Mouse (Mus musculus) liver, embryonic 12.5 days (tissue): ENCODE results near the gene Htra1. TPM values are rescaled to one million over a fixed set of nuclear protein-coding genes. Genes with fewer than 3 reads are reported as not detected.

Experiments
- ATAC-seq: fragments of 200-750 bp; cut with Nextera tagmentation; 2 replicates; pipeline ENCODE4 v1.8.0; 2017; ENCODE audit warnings: moderate number of reproducible peaks, mild to moderate bottlenecking, moderate library complexity
- H3K27ac ChIP-seq: fragments of 300-500 bp; sonication (generic); 2 replicates; pipeline ENCODE4 v1.5.1; 2016; ENCODE audit warnings: mild to moderate bottlenecking
- H3K27me3 ChIP-seq: fragments of 300-500 bp; sonication (generic); replicated peaks from 2 replicates; pipeline ENCODE4 v1.6.1; 2016; ENCODE audit warnings: mild to moderate bottlenecking, moderate library complexity
- H3K36me3 ChIP-seq: fragments of 300-500 bp; sonication (generic); 2 replicates; pipeline ENCODE4 v1.6.1; 2016; ENCODE audit warnings: mild to moderate bottlenecking, moderate library complexity
- H3K4me1 ChIP-seq: fragments of 300-500 bp; sonication (generic); 2 replicates; pipeline ENCODE4 v1.6.1; 2016
- H3K4me2 ChIP-seq: fragments of 300-500 bp; sonication (generic); 2 replicates; pipeline ENCODE4 v1.6.1; 2016; ENCODE audit warnings: mild to moderate bottlenecking, moderate library complexity
- H3K4me3 ChIP-seq: fragments of 300-500 bp; sonication (generic); 2 replicates; pipeline ENCODE4 v1.5.1; 2016; ENCODE audit warnings: mild to moderate bottlenecking, moderate library complexity
- H3K9ac ChIP-seq: fragments of 300-500 bp; sonication (generic); 2 replicates; pipeline ENCODE4 v1.6.1; 2016; ENCODE audit warnings: mild to moderate bottlenecking, moderate library complexity
- H3K9me3 ChIP-seq: fragments of 300-500 bp; sonication (generic); replicated peaks from 2 replicates; pipeline ENCODE4 v1.6.1; 2016; ENCODE audit warnings: mild to moderate bottlenecking, moderate library complexity
- WGBS: fragments of 180-500 bp; shearing (Covaris S2); methylation state at CpG from one replicate; pipeline ENCODE4 v1.1.7; 2016; ENCODE audit not compliant: insufficient replicate concordance; 5-methylcytosine and 5-hydroxymethylcytosine counted together
- polyA plus RNA-seq: library from polyadenylated mRNA; unstranded; fragments of >200 nt; fragmentation: Nextera tagmentation; extraction: Ambion mirVana; gene quantifications from 2 replicates; pipeline ENCODE4 v1.2.1, GENCODE M21; 2016

Gene Htra1
- 0.75 and 2.1 TPM in 2 replicates for polyA plus RNA-seq

DNA sequence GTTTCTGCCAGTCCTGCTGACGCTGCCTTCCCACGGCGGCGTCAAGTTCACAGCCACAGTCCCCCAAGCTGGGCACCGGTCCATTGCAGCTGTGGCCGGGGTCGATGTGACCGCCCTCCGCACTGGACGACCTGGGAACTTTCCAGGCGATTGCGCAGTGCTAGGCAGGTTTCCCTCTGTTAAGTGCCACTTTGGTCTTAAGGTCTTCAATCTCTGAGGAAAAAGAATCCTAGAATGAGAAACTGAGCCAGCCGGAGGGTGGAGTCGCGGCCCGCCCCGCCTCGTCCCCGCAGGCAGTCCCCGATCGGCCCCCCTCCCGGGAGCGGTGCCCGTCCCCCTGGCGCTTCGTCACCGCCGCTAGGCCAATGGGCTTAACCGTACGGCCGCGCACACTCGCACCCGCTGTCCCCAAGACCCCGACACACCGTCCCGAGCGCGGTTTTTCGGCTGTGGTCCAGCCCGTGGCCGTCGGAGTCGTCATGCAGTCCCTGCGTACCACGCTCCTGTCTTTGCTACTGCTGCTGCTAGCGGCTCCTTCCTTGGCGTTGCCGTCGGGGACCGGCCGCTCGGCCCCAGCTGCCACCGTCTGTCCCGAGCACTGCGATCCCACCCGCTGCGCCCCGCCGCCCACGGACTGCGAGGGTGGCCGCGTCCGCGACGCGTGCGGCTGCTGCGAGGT, at the start of gene Htra1:
Htra1 (plus strand) TSS at position 319 of the 679 bp plus-strand sequence.
- H3K9me3 ChIP-seq, result no peaks in the 10 kb centered on the region
- H3K4me1 ChIP-seq, result peaks cover 9% of the 10 kb centered on the region; the same call in 1 of the 2 replicates
- 1% methylated on average over 70 of the region's 70 CpGs for WGBS
- H3K4me2 ChIP-seq, result peak within 1 kb of the TSS; percentile 64
- H3K27ac ChIP-seq, result no peak within 1 kb of the TSS
- peak within 1 kb of the TSS; percentile 39 for H3K4me3 ChIP-seq
- H3K9ac ChIP-seq, result no peak within 1 kb of the TSS
- H3K36me3 ChIP-seq, result no peaks in the 10 kb centered on the region
- no peak for ATAC-seq
- peaks cover 73% of the 10 kb centered on the region for H3K27me3 ChIP-seq

DNA sequence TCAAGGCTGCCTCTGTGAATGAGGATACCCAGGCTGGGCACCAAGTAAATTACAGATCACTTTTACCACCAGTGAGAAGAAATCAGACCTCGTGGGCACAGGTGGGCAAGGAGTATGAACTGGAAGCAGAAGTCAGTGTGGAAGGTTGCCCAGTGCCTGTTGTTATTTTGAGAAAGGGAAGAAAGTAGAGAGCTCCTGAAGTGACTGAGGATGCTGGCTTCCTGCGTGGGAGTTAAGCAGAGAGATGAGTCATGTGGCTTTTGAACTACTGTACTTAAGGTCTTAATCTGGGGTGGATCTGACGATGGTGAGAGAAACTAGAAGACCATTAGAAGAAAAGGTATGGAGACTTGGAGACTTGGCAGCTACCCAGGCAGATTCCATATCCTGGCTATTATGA, 49.7 kb upstream of the Htra1 start:
- Histone ChIP-seq H3K4me3 (no peak overlapping the region), H3K9ac (no peak overlapping the region)
- 43% methylated on average over 3 of the region's 3 CpGs for WGBS

GRCm38 (mm10) chr7:130887946-130888345, 48.0 kb upstream of the Htra1 start:
- no peak overlapping the region for H3K4me3 ChIP-seq
- no peak overlapping the region for H3K4me2 ChIP-seq
- no peak overlapping the region for H3K9ac ChIP-seq
- H3K36me3 ChIP-seq, result peaks cover 3% of the 10 kb centered on the region; the same call in 1 of the 2 replicates
- no peak overlapping the region for H3K27ac ChIP-seq
- WGBS, result 43% methylated on average over 3 of the region's 3 CpGs
- H3K9me3 ChIP-seq, result no peaks in the 10 kb centered on the region
- no peaks in the 10 kb centered on the region for H3K4me1 ChIP-seq
- no peak for ATAC-seq
- no peaks in the 10 kb centered on the region for H3K27me3 ChIP-seq

More for the DNA sequence above, 49.7 kb upstream of the Htra1 start:
- Histone ChIP-seq H3K27me3 (no peaks in the 10 kb centered on the region), H3K4me2 (no peak overlapping the region), H3K36me3 (no peaks in the 10 kb centered on the region; the same call in 1 of the 2 replicates), H3K4me1 (no peaks in the 10 kb centered on the region), H3K27ac (no peak overlapping the region), H3K9me3 (no peaks in the 10 kb centered on the region)
- ATAC-seq, result no peak

DNA sequence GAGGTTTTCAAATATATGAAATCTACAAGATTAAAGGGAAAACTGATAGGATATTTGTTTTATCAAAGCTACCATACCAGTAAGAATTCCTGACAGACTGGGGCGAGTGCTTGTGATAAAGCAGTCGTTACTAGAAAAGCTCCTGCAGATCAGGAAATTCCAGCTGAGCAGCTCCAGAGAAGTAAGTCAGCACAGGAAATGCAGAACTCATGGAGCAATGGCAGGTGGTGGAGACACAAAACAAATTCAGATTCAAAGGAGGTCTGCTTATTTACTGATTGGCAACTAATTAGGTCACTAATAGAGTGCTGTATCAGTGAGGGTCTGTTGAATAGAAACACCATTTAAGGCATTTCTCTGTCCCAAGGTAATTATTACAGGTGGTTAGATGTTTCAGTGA, 45.0 kb upstream of the Htra1 start:
- WGBS, result 35% methylated on average over 2 of the region's 2 CpGs
- peaks cover 3% of the 10 kb centered on the region; the same call in 1 of the 2 replicates for H3K36me3 ChIP-seq

GRCm38 (mm10) chr7:130892973-130893372, 42.9 kb upstream of the Htra1 start:
- H3K27ac ChIP-seq, result no peak overlapping the region
- H3K9me3 ChIP-seq, result no peaks in the 10 kb centered on the region
- H3K4me3 ChIP-seq, result no peak overlapping the region
- ATAC-seq, result no peak
- H3K4me1 ChIP-seq, result no peaks in the 10 kb centered on the region
- WGBS, result 65% methylated on average over 6 of the region's 6 CpGs
- no peak overlapping the region for H3K9ac ChIP-seq
- no peak overlapping the region for H3K4me2 ChIP-seq
- H3K36me3 ChIP-seq, result peaks cover 3% of the 10 kb centered on the region
- H3K27me3 ChIP-seq, result no peaks in the 10 kb centered on the region

More for the DNA sequence above, 45.0 kb upstream of the Htra1 start:
- H3K4me1 ChIP-seq, result no peaks in the 10 kb centered on the region
- H3K9me3 ChIP-seq, result no peaks in the 10 kb centered on the region
- no peak overlapping the region for H3K9ac ChIP-seq
- H3K4me3 ChIP-seq, result no peak overlapping the region
- no peaks in the 10 kb centered on the region for H3K27me3 ChIP-seq
- no peak overlapping the region for H3K4me2 ChIP-seq
- no peak for ATAC-seq
- H3K27ac ChIP-seq, result no peak overlapping the region

GRCm38 (mm10) chr7:130894931-130895617, 40.8 kb upstream of the Htra1 start:
- Histone ChIP-seq H3K4me3 (no peak overlapping the region), H3K9me3 (no peaks in the 10 kb centered on the region), H3K27me3 (no peaks in the 10 kb centered on the region), H3K27ac (no peak overlapping the region), H3K36me3 (peaks cover 3% of the 10 kb centered on the region), H3K9ac (no peak overlapping the region), H3K4me1 (no peaks in the 10 kb centered on the region), H3K4me2 (no peak overlapping the region)
- WGBS, result 70% methylated on average over 9 of the region's 9 CpGs
- ATAC-seq, result no peak

- Histone ChIP-seq H3K27me3 (no peaks in the 10 kb centered on the region), H3K27ac (no peak overlapping the region), H3K4me2 (no peak overlapping the region), H3K9ac (no peak overlapping the region), H3K9me3 (no peaks in the 10 kb centered on the region), H3K36me3 (peaks cover 3% of the 10 kb centered on the region), H3K4me3 (no peak overlapping the region), H3K4me1 (no peaks in the 10 kb centered on the region)
- WGBS, result 70% methylated on average over 2 of the region's 2 CpGs
- no peak for ATAC-seq
These were observed 40.3 kb upstream of the Htra1 start for GRCm38 (mm10) chr7:130895618-130895945.

GRCm38 (mm10) chr7:130896064-130896463, 39.8 kb upstream of the Htra1 start:
- H3K9me3 ChIP-seq, result no peaks in the 10 kb centered on the region
- H3K27me3 ChIP-seq, result no peaks in the 10 kb centered on the region
- no peak for ATAC-seq
- H3K4me3 ChIP-seq, result no peak overlapping the region
- H3K9ac ChIP-seq, result no peak overlapping the region
- 77% methylated on average over 3 of the region's 3 CpGs for WGBS
- no peaks in the 10 kb centered on the region for H3K4me1 ChIP-seq
- no peak overlapping the region for H3K27ac ChIP-seq
- peaks cover 3% of the 10 kb centered on the region for H3K36me3 ChIP-seq
- no peak overlapping the region for H3K4me2 ChIP-seq

DNA sequence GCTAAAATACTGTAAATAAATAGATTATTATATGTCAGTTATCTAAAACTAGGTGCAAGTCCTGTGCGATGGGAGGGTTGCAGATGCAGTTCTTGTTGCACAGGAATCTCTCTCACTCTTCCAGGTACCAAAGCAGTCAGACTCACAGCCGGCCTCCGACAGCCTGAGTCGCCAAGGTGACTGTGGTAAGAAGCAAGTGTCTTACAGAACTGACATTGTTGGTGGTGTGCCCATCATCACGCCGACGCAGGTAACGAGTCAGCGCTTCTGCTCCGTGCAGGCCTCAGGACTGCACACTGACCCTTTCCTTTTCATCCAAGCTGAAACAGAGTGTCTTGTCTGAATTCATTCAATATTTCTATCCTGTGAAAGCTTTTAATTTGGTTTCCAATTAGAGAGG, 38.7 kb upstream of the Htra1 start:
- no peaks in the 10 kb centered on the region for H3K27me3 ChIP-seq
- no peak overlapping the region for H3K9ac ChIP-seq
- H3K27ac ChIP-seq, result no peak overlapping the region
- H3K4me3 ChIP-seq, result no peak overlapping the region
- no peak for ATAC-seq
- H3K4me2 ChIP-seq, result no peak overlapping the region
- no peaks in the 10 kb centered on the region for H3K9me3 ChIP-seq
- WGBS, result 82% methylated on average over 10 of the region's 10 CpGs
- H3K4me1 ChIP-seq, result no peaks in the 10 kb centered on the region
- no peaks in the 10 kb centered on the region; the same call in 1 of the 2 replicates for H3K36me3 ChIP-seq

DNA sequence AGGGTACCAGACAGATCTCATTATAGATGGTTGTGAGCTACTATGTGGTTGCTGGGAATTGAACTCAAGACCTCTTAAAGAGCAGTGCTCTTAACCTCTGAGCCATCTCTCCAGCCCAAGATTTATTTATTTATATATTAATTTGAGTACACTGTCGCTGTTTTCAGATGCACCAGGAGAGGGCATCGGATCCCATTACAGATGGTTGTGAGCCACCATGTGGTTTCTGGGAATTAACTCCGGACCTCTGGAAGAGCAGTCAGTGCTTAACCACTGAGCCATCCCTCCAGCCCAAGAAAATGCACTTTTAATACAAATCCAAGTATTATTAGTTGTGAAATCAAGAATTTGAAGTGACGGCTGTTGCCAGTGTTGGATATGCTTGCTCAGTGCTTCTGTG, 37.5 kb upstream of the Htra1 start:
- Histone ChIP-seq H3K27ac (no peak overlapping the region), H3K4me1 (no peaks in the 10 kb centered on the region), H3K9ac (no peak overlapping the region), H3K36me3 (no peaks in the 10 kb centered on the region; the same call in 1 of the 2 replicates), H3K27me3 (no peaks in the 10 kb centered on the region), H3K4me2 (no peak overlapping the region), H3K4me3 (no peak overlapping the region), H3K9me3 (no peaks in the 10 kb centered on the region)
- 74% methylated on average over 4 of the region's 4 CpGs for WGBS
- ATAC-seq, result no peak

DNA sequence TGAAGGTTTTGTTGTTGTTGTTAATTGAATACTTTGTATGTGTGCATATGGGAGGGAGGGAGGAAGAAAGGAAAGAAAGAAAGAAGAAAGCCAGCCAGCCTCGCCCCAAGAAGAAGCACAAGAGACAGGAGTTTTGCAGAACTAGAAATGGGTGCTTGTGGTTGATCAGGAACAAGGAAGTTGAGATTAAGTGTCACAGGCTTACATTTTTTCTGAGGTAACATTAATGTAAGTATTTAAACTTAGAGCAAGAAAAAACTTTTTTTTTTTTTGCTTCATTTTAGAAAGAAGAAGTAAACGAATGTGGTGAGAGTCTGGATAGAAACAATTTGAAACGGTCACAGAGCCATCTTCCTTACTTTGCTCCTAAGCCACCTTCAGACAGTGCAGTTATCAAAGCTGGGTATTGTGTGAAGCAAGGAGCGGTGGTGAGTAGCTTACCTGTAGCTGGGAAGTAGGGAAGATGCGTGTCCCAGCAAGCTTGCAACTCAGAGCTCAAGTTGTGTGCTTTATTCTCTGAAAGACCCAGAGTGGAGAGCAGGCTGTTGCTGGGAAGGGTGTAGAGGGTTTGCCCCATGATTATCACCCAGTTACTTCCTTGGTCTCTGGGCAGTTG, 35.6 kb upstream of the Htra1 start:
- no peak for ATAC-seq
- H3K4me1 ChIP-seq, result no peaks in the 10 kb centered on the region
- H3K4me3 ChIP-seq, result no peak overlapping the region
- H3K9me3 ChIP-seq, result no peaks in the 10 kb centered on the region
- H3K4me2 ChIP-seq, result no peak overlapping the region
- H3K27ac ChIP-seq, result no peak overlapping the region
- no peaks in the 10 kb centered on the region for H3K27me3 ChIP-seq
- H3K9ac ChIP-seq, result no peak overlapping the region
- no peaks in the 10 kb centered on the region; the same call in 1 of the 2 replicates for H3K36me3 ChIP-seq
- 62% methylated on average over 5 of the region's 5 CpGs for WGBS

DNA sequence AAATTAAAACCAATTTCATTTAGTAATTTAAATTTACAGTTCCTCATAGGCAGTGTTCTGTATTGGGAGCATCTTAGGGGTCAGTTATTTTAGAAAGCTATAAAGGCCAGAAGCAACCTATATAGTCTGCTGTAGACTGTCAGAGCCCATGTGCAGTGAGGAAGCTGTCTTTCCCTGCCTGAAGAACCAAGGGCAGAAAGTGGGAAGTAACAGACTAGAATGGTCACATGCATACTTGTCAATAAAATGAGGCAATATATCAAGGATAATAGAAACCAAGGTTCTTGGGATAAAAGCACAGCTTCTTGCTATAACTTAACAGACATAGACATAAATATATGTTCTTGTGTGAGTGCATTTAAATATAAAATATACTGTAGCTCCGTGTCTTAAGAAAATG, 33.0 kb upstream of the Htra1 start:
- H3K27ac ChIP-seq, result no peak overlapping the region
- no peaks in the 10 kb centered on the region for H3K36me3 ChIP-seq
- no peak for ATAC-seq
- no peak overlapping the region for H3K4me3 ChIP-seq
- H3K4me1 ChIP-seq, result no peaks in the 10 kb centered on the region
- H3K9ac ChIP-seq, result no peak overlapping the region
- H3K9me3 ChIP-seq, result no peaks in the 10 kb centered on the region
- 73% methylated on average over 1 of the region's 1 CpGs for WGBS
- no peaks in the 10 kb centered on the region for H3K27me3 ChIP-seq
- no peak overlapping the region for H3K4me2 ChIP-seq
